Mouse (Mus musculus) CD4-positive, CD25-positive, alpha-beta regulatory T cell, adult 9 weeks (primary cell): ENCODE measurements around the gene Il11. TPM values are rescaled to one million over a fixed set of nuclear protein-coding genes. Genes with fewer than 3 reads are reported as not detected.

Experiments
- polyA plus RNA-seq: library from polyadenylated mRNA; unstranded; fragments of 100-300 nt; shearing (Covaris generic); gene quantifications from one replicate; pipeline ENCODE4 v1.2.1, GENCODE M21; 2017

Il11 gene
- not detected for polyA plus RNA-seq

DNA sequence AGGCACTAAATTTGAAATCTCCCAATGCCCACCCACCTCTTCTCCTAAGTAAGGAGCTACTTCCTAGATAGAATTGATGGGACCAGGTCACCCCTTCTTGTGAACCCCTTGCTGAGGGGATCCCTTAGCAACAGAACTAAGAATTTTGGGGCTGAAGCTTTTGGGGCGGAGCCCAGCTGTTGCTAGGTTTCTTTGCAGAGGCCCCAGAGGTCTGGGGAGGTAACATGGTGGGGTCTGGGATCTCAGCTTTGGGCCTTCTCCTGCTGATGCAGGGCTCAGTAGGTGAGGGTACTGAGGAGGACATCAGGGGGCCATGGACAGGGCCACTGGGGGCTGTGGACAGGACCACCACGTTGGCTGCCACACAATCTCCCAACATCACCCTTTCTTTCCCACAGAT lies at the start of gene Il11, which contains the start of gene Tmem190:
TSS of gene Il11 (minus strand) at position 101 of the 400 bp plus-strand sequence.
TSS of gene Tmem190 (plus strand) at position 179 of the 400 bp plus-strand sequence.

DNA sequence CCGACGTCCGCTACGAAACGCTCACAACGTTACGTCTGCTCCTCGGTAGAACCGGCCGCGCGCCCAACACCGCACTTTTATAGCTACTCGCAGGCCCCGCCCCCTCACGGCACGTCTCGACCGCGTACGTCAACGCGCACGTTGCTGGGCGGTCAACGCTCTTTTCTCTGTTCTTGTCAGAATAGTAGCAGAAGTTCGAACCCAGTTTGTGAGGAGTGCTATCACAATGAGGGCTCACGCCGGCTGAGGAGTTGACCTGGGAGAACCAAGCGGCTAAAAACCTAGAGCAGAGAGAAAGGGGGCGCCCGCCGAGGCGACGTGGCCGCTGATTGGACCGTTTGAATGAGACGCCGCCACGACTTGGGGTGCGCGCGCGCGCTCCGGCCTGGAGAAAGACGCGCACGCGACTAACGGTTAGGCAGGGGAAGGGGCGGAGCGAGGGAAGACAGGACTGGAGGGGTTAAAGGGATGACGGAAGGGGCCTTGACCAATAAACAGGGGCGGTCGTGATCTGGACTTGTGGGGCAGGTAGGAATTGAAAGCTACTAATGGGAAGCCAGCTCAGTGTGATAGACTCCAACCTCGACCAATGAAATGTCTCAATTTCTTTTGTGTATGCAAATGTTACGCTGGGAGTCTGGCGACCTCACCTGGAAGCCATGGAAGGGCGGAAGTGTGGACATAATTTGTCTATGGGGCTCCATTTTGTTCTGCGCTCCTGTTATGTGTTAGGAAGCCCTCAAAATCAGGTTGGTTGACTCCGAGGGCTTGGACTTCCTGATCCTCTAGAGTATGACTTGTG lies 29.8 kb upstream of the Il11 start, which contains the start of gene Ube2s:
TSS of gene Ube2s (minus strand) at position 288 of the 802 bp plus-strand sequence.

DNA sequence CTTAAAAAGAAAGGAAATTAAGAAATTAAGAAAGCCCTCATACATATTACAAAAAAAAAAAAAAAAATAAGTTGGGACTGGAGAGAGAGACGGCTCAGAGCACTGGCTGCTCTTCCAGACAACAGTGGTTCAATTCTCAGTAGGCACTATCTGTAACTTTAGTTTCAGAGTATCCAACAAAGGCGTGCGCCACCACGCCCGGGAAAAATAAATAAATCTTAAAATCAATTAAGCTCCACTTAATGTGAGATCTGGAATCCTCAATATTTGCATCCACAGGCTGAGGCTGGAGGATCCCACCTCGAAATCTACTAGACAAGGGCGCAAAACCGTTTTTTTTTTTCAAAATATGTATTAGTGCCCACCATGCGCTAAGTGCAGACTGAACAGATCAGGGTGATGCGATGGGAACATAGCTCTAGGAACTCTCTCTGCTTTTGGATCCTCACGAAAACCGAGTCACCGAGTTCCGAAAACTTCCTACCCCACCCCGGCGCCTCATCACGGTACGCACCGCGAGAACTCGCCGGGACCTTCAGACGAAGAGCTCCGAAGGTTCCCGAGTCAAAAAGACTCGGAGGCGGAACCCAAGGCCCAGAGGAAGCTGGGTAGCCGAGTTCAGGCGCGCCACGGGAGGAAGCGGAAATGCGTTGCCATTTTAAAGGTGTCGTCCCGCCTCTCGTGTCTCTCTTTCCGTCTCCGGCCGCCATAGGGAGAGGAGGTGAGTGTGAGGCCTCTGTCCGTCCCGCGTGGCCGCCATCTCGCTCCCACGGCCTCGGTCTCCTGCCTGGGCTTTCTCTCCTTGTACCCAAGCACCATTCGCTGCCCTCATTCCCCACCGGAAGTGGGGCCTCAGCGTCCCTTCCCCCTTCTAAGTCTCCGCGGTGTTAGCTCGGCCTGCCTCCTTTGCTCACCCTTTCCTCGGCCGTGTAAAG lies 9.9 kb upstream of the Il11 start, which contains the start of gene Rpl28:
TSS of gene Rpl28 (plus strand) at position 597 of the 935 bp plus-strand sequence.

DNA sequence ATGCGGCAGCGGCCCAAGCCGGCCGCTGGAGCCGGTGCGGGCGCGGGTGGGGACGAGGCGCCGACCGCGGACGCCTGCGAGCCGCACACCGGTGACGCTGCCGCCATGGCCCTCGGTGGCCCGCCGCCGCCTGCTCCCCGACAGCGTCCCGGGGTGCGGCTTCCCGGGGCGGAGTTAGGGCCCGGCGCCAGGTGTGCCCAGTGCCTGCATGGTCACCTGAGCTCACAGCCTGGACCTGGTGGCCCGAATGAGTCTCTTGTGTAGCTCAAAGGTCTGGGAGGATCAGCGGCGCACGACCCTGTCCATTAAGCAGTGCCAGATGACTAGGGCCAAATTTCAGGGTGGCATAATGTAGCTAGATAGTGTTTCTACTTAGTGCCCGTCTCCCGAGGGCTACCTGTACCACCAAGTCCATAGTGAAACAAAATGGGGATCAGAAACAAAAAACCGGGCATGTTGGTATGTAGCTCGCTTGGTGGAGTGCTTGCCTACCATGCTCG lies 6.8 kb upstream of the Il11 start, which contains the start of gene Tmem238:
TSS of gene Tmem238 (minus strand) at position 221 of the 500 bp plus-strand sequence.

DNA sequence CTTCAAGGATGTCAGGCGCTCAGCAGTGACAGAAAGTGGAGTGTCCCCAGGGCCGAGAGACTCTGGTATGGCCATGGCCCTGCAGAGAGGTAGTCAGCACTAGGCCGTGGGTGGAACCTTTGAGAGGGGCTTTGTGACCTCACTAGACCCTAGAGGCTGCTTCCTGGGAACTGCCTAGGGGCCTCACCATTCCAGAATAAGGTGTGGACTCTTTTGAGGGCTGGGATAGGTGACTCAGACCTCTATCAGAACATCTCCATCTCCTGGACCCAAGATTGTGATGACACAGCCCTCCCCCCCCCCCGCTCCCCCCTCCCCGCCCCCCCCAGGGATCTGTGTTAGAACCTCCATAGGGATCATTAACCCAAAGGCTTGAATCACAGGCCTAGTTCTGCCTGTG lies 11.5 kb downstream of the Il11 start, which contains the start of gene Fam71e2:
TSS of gene Fam71e2 (minus strand) at position 101 of the 400 bp plus-strand sequence.

DNA sequence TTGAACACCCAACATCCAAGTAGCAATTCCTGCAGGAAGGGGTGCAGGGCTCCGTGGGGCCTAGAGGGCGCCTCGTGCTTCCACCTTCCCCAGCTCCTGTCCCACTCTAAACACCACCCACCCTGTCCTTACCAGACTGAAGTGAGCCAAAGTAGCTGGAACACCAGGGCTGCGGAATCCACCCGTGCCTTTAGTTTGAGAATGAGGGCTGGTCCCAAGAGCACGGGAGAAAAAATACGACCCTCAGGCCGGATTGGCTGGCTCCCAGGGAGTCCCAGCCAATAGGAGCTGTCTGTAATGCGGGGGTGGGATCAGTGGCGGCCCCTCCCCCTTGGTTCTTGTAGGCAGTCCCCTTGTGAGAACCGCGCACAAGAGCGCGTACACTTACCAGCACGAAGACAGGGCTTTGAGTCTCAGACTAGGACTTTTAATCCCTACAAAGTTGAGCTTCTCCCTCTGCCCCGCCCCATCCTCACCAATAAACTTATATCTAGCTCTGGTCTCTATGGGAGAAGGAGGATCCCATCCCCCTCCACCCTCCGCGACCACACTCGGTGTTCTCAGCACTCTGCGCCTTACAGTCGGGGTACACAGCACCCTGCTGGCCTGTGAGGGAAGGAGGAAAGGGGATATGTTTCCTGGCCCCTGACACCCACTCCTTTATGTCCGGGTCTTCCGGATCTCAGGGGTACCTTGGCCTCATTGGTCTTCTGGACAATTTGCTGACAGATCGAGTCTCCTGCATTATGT lies 29.7 kb downstream of the Il11 start, which contains the start of gene Cox6b2:
TSS of gene Cox6b2 (minus strand) at position 274 of the 750 bp plus-strand sequence.

DNA sequence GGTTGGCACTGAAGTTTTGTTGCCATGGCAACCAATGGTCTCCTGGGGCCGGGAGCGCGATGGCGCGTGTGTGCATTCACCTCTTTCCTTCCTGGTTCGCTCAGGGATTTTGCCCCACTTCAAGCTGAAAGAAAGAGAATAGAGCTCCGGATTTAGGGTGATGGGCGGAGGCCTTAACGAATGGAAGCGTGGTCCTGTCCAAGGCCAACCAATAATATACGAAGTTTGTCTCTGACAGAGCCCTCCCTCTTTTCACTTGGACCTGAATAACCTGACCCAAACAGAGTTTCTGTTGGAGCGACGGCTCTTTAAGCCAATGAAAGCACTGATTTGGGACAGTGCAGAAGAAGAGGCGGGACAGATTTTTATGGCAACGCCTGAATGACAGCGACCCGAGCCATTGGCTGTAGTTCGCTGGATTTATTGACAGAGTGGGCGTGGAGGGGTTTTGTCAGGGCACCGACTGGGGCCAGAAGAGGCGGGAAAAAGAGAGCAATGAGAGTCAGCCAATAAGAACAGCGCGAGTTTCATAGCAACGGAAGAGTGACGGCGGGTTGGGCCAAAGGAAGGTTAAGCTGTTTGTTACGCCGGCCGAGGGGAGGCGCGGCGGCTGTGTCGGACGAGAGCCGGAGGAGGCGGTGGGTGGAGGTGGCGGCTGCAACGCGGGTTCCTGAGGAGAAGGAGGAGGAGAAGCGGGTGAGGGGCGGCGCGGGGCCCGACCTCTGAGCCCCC lies 42.9 kb downstream of the Il11 start, which contains the start of gene Kmt5c:
TSS of gene Kmt5c (plus strand) at position 572 of the 732 bp plus-strand sequence.

DNA sequence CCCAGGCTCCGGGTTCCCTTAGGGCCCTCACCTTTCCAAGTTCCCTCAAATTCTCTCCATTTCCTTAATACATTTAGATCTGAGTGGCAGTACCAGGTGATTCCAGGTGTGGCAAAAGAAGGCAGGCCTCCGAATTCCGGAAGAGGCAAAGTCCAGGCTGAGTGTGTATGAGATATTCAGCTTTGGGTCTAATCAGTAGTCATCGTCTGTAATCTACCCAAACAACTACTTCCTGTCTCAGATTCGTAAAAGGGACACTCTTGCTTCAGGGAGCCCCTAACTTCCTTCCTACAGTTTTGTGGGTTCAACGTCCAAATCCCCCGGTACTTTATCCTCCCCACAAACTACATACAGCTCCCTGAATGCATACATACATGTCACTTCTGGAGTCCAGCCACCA lies 57.5 kb downstream of the Il11 start, which contains the start of gene Tmem150b:
TSS of gene Tmem150b (minus strand) at position 81 of the 400 bp plus-strand sequence.

Other genes starting within 250 kb of the Il11 start
- 0.41 TPM for gene Syt5, start 235.3 kb downstream of the Il11 start, polyA plus RNA-seq
- not detected for gene Ptprh, start 178.8 kb downstream of the Il11 start, polyA plus RNA-seq
- gene Tmem86b, start 151.4 kb downstream of the Il11 start, polyA plus RNA-seq: 3.5 TPM
- 26.6 TPM for gene Ppp6r1, start 123.8 kb downstream of the Il11 start, polyA plus RNA-seq
- gene Hspbp1, start 97.8 kb downstream of the Il11 start, polyA plus RNA-seq: 87.0 TPM
- not detected for gene Brsk1, start 92.3 kb downstream of the Il11 start, polyA plus RNA-seq
- gene Tmem150b, start 57.6 kb downstream of the Il11 start, polyA plus RNA-seq: not detected
- gene Kmt5c, start 42.7 kb downstream of the Il11 start, polyA plus RNA-seq: 45.4 TPM
- 4.9 TPM for gene Cox6b2, start 29.8 kb downstream of the Il11 start, polyA plus RNA-seq
- gene Fam71e2, start 11.6 kb downstream of the Il11 start, polyA plus RNA-seq: not detected
- gene Tmem190, start 78 bp upstream of the Il11 start, polyA plus RNA-seq: not detected
- gene Tmem238, start 6.8 kb upstream of the Il11 start, polyA plus RNA-seq: 0.46 TPM
- gene Rpl28, start 10.0 kb upstream of the Il11 start, polyA plus RNA-seq: 535 TPM
- 80.0 TPM for gene Ube2s, start 29.7 kb upstream of the Il11 start, polyA plus RNA-seq
- not detected for gene Shisa7, start 61.8 kb upstream of the Il11 start, polyA plus RNA-seq
- 44.2 TPM for gene Isoc2b, start 87.4 kb upstream of the Il11 start, polyA plus RNA-seq
- 1.1 TPM for gene Isoc2a, start 94.3 kb upstream of the Il11 start, polyA plus RNA-seq
- gene Gm36210, start 123.7 kb upstream of the Il11 start, polyA plus RNA-seq: not detected
- 1.9 TPM for gene Zfp628, start 132.4 kb upstream of the Il11 start, polyA plus RNA-seq
- gene Nat14, start 139.2 kb upstream of the Il11 start, polyA plus RNA-seq: 0.71 TPM
- gene Ssc5d, start 142.9 kb upstream of the Il11 start, polyA plus RNA-seq: not detected
- 0.43 TPM for gene Sbk2, start 181.5 kb upstream of the Il11 start, polyA plus RNA-seq
- not detected for gene Sbk3, start 188.3 kb upstream of the Il11 start, polyA plus RNA-seq
- 12.8 TPM for gene Zfp579, start 213.3 kb upstream of the Il11 start, polyA plus RNA-seq
- 31.7 TPM for gene Zfp524, start 231.6 kb upstream of the Il11 start, polyA plus RNA-seq
- gene Fiz1, start 231.8 kb upstream of the Il11 start, polyA plus RNA-seq: 29.7 TPM
- gene Gm44973, start 232.6 kb upstream of the Il11 start, polyA plus RNA-seq: 17.0 TPM
- gene Zfp865, start 237.5 kb upstream of the Il11 start, polyA plus RNA-seq: 10.5 TPM
- gene Ccdc106, start 237.7 kb upstream of the Il11 start, polyA plus RNA-seq: not detected